Comparison of ENCODE assay signal across 22 mouse cellular contexts in genomic region chr11:67093652-67094051, GRCm38 (mm10). TPM values are rescaled to one million over a fixed set of nuclear protein-coding genes. Genes with fewer than 3 reads are reported as not detected.
DNase-seq lines count a peak whose midpoint lies in the region; ATAC-seq and TF ChIP-seq lines count a peak whose summit lies in the region.
"Had no signal": no experiment of that assay in that cellular context is flagged by ENCODE, and none has a peak within 500 bp of the region (broad histone marks: within the 10 kb centered on the region; RNA-seq: fewer than 3 reads in every experiment).

No protein-coding gene starts in this region.

- no peaks in the 10 kb centered on the region for H3K4me1 ChIP-seq in midbrain, embryonic 11.5 days (ENCODE audit: control insufficient read depth, insufficient read depth, low read length)
- no peaks in the 10 kb centered on the region for H3K4me1 ChIP-seq in midbrain, embryonic 16.5 days (ENCODE audit: control insufficient read depth, insufficient read depth, low read length)
- H3K4me1 ChIP-seq in E14TG2a.4 (replicated peaks; ENCODE audit: low read depth, low read length) = peaks cover 21% of the 10 kb centered on the region

- WGBS in midbrain, embryonic 11.5 days = 94% methylated on average over 5 of the region's 5 CpGs
- WGBS in midbrain, embryonic 16.5 days = 93% methylated on average over 5 of the region's 5 CpGs

- no peaks in the 10 kb centered on the region for H3K27me3 ChIP-seq in midbrain, embryonic 11.5 days (ENCODE audit: control insufficient read depth, insufficient read depth, low read length)
- no peaks in the 10 kb centered on the region for H3K27me3 ChIP-seq in midbrain, embryonic 16.5 days (ENCODE audit: control insufficient read depth, insufficient read depth, low read depth, low read length)
- H3K27me3 ChIP-seq in E14TG2a.4 (ENCODE audit: insufficient read depth, low read length) (peaks cover 67% of the 10 kb centered on the region), myocyte (ENCODE audit: control insufficient read depth, insufficient read depth, insufficient read length) (no peaks in the 10 kb centered on the region)

- H3K9me3 ChIP-seq in midbrain, embryonic 11.5 days (ENCODE audit: control insufficient read depth, low read length) = no peaks in the 10 kb centered on the region
- H3K9me3 ChIP-seq in midbrain, embryonic 16.5 days (replicated peaks; ENCODE audit: control insufficient read depth, low read length, poor library complexity, severe bottlenecking) = no peaks in the 10 kb centered on the region
- no peaks in the 10 kb centered on the region for H3K9me3 ChIP-seq in E14TG2a.4 (ENCODE audit: low read length)

- peak; percentile 19 for DNase-seq in midbrain, embryonic 11.5 days (ENCODE audit: low spot score, missing footprints)
- no peak for DNase-seq in right cerebral cortex, postnatal 25 days
- no peak for DNase-seq in adipocyte (ENCODE audit: low spot score)
- DNase-seq: adrenal gland, adult 2 months; adrenal gland, adult 8-10 months; adrenal gland, postnatal 10 days; adrenal gland, postnatal 14 days; adrenal gland, postnatal 25 days; adrenal gland, postnatal 36 days; B cell, adult 2 months; cerebellum, adult 11 months; cerebellum, adult 11-12 months; cerebellum, adult 18-20 months; cerebellum, adult 2 months; cerebellum, adult 8-10 months had no signal

- H3K79me2 ChIP-seq in myocyte (ENCODE audit: control insufficient read depth, insufficient read depth) = no peaks in the 10 kb centered on the region

- ATAC-seq in midbrain, embryonic 11.5 days (ENCODE audit: low FRiP score) = no peak
- no peak for ATAC-seq in midbrain, embryonic 16.5 days
- ATAC-seq: activated CD4-positive, CD25-positive, alpha-beta regulatory T cell, adult 4 months; CD4-positive, CD25-positive, alpha-beta regulatory T cell, adult 4 months; Patski had no signal

- H3K9ac ChIP-seq in midbrain, embryonic 11.5 days (ENCODE audit: low read length) = no peak overlapping the region
- H3K9ac ChIP-seq in midbrain, embryonic 16.5 days (ENCODE audit: low read depth, low read length) = no peak overlapping the region

- H3K27ac ChIP-seq in midbrain, embryonic 11.5 days (ENCODE audit: low read depth, low read length) = no peak overlapping the region
- H3K27ac ChIP-seq in midbrain, embryonic 16.5 days (ENCODE audit: low read length) = no peak overlapping the region

- H3K4me3 ChIP-seq in midbrain, embryonic 11.5 days (ENCODE audit: low read depth, low read length) = no peak overlapping the region
- no peak overlapping the region for H3K4me3 ChIP-seq in midbrain, embryonic 16.5 days (ENCODE audit: low read depth, low read length)
- H3K4me3 ChIP-seq in E14TG2a.4 (replicated peaks; ENCODE audit: low read length) = 0 out of 2 replicates have a peak overlapping the region, but pooled peaks have one; percentile 7
- H3K4me3 ChIP-seq in myocyte = no peak overlapping the region

- H3K36me3 ChIP-seq in midbrain, embryonic 11.5 days (ENCODE audit: control insufficient read depth, insufficient read depth, low read length) = no peaks in the 10 kb centered on the region
- no peaks in the 10 kb centered on the region for H3K36me3 ChIP-seq in midbrain, embryonic 16.5 days (ENCODE audit: control insufficient read depth, insufficient read depth, low read length)
- no peaks in the 10 kb centered on the region for H3K36me3 ChIP-seq in E14TG2a.4 (ENCODE audit: insufficient read depth, low read length)
- peaks cover 20% of the 10 kb centered on the region for H3K36me3 ChIP-seq in myocyte (ENCODE audit: control insufficient read depth, insufficient read depth)
- H3K36me3 ChIP-seq: G1E had no signal

- H3ac ChIP-seq in myocyte (ENCODE audit: control insufficient read depth, insufficient read length) = no peak overlapping the region

- peak; percentile 54 for TF ChIP-seq POLR2A in myocyte (IDR thresholded peaks at IDR 0.05; ENCODE audit: insufficient read length, low read depth)

- TF ChIP-seq CTCF in E14TG2a.4 (conservative IDR thresholded peaks at IDR 0.05; ENCODE audit: low read length) = no peak

- no peak overlapping the region for H3K4me2 ChIP-seq in midbrain, embryonic 11.5 days
- no peak overlapping the region for H3K4me2 ChIP-seq in midbrain, embryonic 16.5 days (ENCODE audit: low read length)
- H3K4me2 ChIP-seq in myocyte (ENCODE audit: low read depth) = no peak overlapping the region

TF ChIP-seq in myocyte, 11 proteins besides CTCF, POLR2A, EP300 and RAD21:
- peak; percentile 79 for TF ChIP-seq POLR2AphosphoS2 (IDR thresholded peaks at IDR 0.05; ENCODE audit: insufficient read length, low read depth)
- TF ChIP-seq E2F4 (IDR thresholded peaks at IDR 0.05; ENCODE audit: insufficient read depth) = no peak
- no peak for TF ChIP-seq USF1 (IDR thresholded peaks at IDR 0.05; ENCODE audit: low read depth)
- no peak for TF ChIP-seq TCF12 (IDR thresholded peaks at IDR 0.05; ENCODE audit: insufficient read depth, poor library complexity, severe bottlenecking)
- TF ChIP-seq MYOG (IDR thresholded peaks at IDR 0.05; ENCODE audit: control insufficient read depth in 1 of 3, insufficient read depth in 1 of 3, insufficient read length in 2 of 3, low read depth in 2 of 3) = no peak
- TF ChIP-seq MAX (IDR thresholded peaks at IDR 0.05; ENCODE audit: low read depth) = no peak

RNA-seq across cellular contexts. Expression of gene Myh3, which starts 15.6 kb away (rescaled TPM):
- 0.51 and 0.54 TPM in 2 replicates for polyA plus RNA-seq in midbrain, embryonic 11.5 days (2014; fragmentation: Nextera tagmentation; extraction: Ambion mirVana)
- 0.14 and 0.22 TPM in 2 replicates for polyA plus RNA-seq in midbrain, embryonic 16.5 days (2015; fragmentation: Nextera tagmentation; extraction: Ambion mirVana)
- polyA plus RNA-seq in myocyte (2012; fragmentation: generic; extraction: Trizol) = 876 TPM
- polyA plus RNA-seq: adrenal gland, adult 2 months; G1E had no signal

RNA-seq across cellular contexts. Expression of gene Sco1, which starts 41.2 kb away (rescaled TPM):
- 18.7 and 19.0 TPM in 2 replicates for polyA plus RNA-seq in midbrain, embryonic 11.5 days (2014; fragmentation: Nextera tagmentation; extraction: Ambion mirVana)
- polyA plus RNA-seq in midbrain, embryonic 16.5 days (2015; fragmentation: Nextera tagmentation; extraction: Ambion mirVana) = 10.9 and 12.5 TPM in 2 replicates
- polyA plus RNA-seq in myocyte (2012; fragmentation: generic; extraction: Trizol) = 14.7 TPM

RNA-seq across cellular contexts. Expression of gene Adprm, which starts 41.3 kb away (rescaled TPM):
- polyA plus RNA-seq in midbrain, embryonic 11.5 days (2014; fragmentation: Nextera tagmentation; extraction: Ambion mirVana) = 34.8 and 40.5 TPM in 2 replicates
- 28.2 and 32.7 TPM in 2 replicates for polyA plus RNA-seq in midbrain, embryonic 16.5 days (2015; fragmentation: Nextera tagmentation; extraction: Ambion mirVana)
- polyA plus RNA-seq in myocyte (2012; fragmentation: generic; extraction: Trizol) = 13.1 TPM

Comparison
In these comparisons a context has a peak if more than half of its experiments do, and no peak if none do; other contexts are left out.
1. RNA of gene Myh3, which starts 15.6 kb away (polyA plus RNA-seq): 876 TPM in myocyte (single experiment); 0.51 to 0.54 TPM in midbrain, embryonic 11.5 days and 0.14 to 0.22 TPM in midbrain, embryonic 16.5 days; every median in the first group is over 100 times any median in the second.